Mouse (Mus musculus) cerebellum, adult 2 months (tissue): ENCODE measurements around the gene Zpbp. TPM values are rescaled to one million over a fixed set of nuclear protein-coding genes. Genes with fewer than 3 reads are reported as not detected.
A peak's percentile ranks its signal among the peaks of the same experiment; 100 is the strongest.

Experiments used
- DNase-seq, 2 experiments: peaks; one replicate each; pipeline ENCODE4 v3.0.0; 2021
- H3K27ac ChIP-seq: fragments of 200-500 bp; 2 replicates; pipeline ENCODE4 v1.5.1; 2012; ENCODE audit warnings: low read length, control low read depth, inconsistent platforms; ENCODE audit not compliant: insufficient read depth
- H3K27me3 ChIP-seq: fragments of 200-500 bp; 2 replicates; pipeline ENCODE4 v1.6.1; 2012; ENCODE audit warnings: inconsistent platforms, mild to moderate bottlenecking, low read length, moderate library complexity; ENCODE audit not compliant: control insufficient read depth, insufficient read depth
- H3K4me1 ChIP-seq: fragments of 200-500 bp; 2 replicates; pipeline ENCODE4 v1.6.1; 2011; ENCODE audit warnings: low read length; ENCODE audit not compliant: control insufficient read depth, insufficient read depth
- H3K4me3 ChIP-seq: fragments of 200-500 bp; replicated peaks from 2 replicates; pipeline ENCODE3; 2011; ENCODE audit warnings: mild to moderate bottlenecking, low read depth, low read length, control low read depth; ENCODE audit not compliant: insufficient read depth
- CTCF ChIP-seq: fragments of 200-500 bp; IDR thresholded peaks from 2 replicates; pipeline ENCODE4 v1.5.1; 2011; ENCODE audit warnings: low read depth, mild to moderate bottlenecking, control low read depth, low read length, moderate library complexity, borderline replicate concordance; ENCODE audit not compliant: insufficient read depth
- POLR2A ChIP-seq: fragments of 200-500 bp; IDR thresholded peaks from 2 replicates; pipeline ENCODE4 v1.6.1; 2011; ENCODE audit warnings: low read length, control low read depth, borderline replicate concordance; ENCODE audit not compliant: insufficient read depth
- WGBS: fragments of 180-500 bp; shearing (Covaris S2); methylation state at CpG from one replicate; pipeline ENCODE4 v1.1.7; 2018; 5-methylcytosine and 5-hydroxymethylcytosine counted together
- polyA plus RNA-seq: library from polyadenylated mRNA; depleted of rRNA; stranded (reverse); fragments of >200 nt; gene quantifications from 2 replicates; pipeline ENCODE4 v1.2.3, GENCODE M21; 2012; rRNA removed

Gene Zpbp
- polyA plus RNA-seq = 0.40 and 0.46 TPM in 2 replicates

DNA sequence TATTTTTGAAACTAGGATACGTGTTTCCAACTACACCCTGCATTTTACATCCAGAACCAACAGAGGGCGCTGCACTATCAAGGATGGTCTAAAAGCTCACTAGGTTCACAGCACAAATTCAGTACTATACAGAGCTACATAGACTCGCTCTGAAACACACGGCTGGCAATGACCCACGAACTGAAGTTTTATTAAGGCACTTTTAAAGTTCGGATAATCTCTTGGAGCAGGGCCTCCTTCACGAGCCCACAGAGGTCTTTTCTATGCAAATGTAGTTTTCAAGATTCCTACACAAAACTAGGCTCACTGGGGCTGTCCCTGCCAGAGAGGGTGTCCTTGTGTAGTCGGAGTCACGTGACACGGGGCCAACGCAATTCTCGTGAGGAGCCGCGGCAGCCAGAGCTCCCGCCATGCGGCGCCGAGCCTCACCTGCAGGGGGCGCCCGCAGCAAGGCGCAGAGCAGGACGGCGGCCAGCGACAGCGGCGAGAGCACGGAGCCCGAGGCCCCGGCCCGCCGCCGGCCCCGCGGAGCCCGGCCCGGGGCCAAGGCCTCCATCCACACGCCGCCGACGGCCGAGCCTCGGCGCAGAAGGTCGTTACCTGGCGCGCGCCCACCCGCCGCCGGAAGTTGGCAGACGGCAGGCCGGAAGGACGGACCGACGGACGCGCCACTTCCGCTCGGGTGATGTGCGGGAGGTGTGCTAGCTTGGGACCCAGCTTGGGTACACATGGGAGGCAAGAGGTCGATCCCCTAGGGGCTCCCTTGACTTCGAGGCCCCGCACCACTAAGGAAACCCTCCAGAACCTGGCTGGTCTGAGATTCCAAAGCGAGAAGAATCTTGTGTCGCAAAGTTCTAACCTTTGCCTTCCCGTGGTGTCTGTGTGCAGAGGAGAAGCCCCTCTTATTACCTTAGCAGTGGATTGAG lies at the start of gene Zpbp, which contains the start of gene Spata48:
TSS of gene Zpbp (minus strand) at position 774 of the 926 bp plus-strand sequence.
TSS of gene Spata48 (plus strand) at position 460 of the 926 bp plus-strand sequence.
- peak within 1 kb of the TSS; percentile 45 for H3K4me3 ChIP-seq
- H3K4me1 ChIP-seq = no peaks in the 10 kb centered on the region
- WGBS = 2% methylated on average over 66 of the region's 66 CpGs
- TF ChIP-seq POLR2A (peak; percentile 31; the same call in 1 of the 2 replicates), CTCF (peak; percentile 56)
- H3K27ac ChIP-seq = no peak within 1 kb of the TSS
- no peaks in the 10 kb centered on the region for H3K27me3 ChIP-seq
- DNase-seq = peak; percentile 82 to 85

DNA sequence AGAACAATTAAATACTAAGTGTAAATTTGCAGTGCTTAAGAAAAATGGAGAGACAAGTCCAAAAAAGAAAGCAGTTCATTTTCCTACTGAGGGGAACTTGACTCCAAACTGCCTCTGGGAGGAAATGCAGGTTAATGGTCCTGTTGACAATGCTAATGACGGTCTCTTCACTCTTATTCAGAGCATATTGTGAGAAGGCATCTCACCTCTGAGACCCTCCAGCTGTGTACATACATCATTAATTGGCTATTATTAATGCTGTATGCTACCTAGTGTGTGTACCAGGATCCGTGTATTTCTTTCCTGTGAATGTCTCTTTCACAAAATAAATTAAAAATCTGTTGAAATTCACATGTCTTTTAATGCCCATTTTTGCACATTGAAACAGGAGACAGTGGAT lies 47.2 kb upstream of the Zpbp start:
- Histone ChIP-seq H3K27me3 (no peaks in the 10 kb centered on the region), H3K27ac (no peak overlapping the region), H3K4me1 (no peaks in the 10 kb centered on the region), H3K4me3 (no peak overlapping the region)
- DNase-seq = no peak
- WGBS = 80% methylated on average over 2 of the region's 2 CpGs
- TF ChIP-seq CTCF (no peak), POLR2A (no peak)

DNA sequence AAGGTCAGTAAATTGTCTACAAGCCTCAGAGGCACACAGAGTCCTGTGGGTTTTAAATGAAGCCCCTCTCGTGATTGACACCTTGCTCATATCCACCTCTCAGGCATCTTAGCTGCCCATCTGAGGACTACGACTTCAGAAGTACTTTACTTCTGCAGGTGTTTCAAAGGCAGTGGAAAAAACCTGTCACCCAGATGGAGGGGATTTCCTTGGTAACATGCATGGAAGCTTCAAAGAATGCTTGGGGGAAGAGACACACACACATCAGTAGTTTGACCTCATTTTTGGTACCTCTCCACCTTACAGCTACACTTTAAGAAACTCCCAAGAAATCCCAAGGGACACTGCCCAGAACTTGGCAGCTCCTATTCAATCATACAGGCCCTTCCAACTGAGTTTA lies 44.0 kb upstream of the Zpbp start:
- WGBS = 76% methylated on average over 2 of the region's 2 CpGs
- H3K27ac ChIP-seq = no peak overlapping the region
- no peaks in the 10 kb centered on the region for H3K4me1 ChIP-seq
- no peak overlapping the region for H3K4me3 ChIP-seq
- no peak for TF ChIP-seq POLR2A
- no peak for TF ChIP-seq CTCF
- no peaks in the 10 kb centered on the region for H3K27me3 ChIP-seq
- no peak for DNase-seq

DNA sequence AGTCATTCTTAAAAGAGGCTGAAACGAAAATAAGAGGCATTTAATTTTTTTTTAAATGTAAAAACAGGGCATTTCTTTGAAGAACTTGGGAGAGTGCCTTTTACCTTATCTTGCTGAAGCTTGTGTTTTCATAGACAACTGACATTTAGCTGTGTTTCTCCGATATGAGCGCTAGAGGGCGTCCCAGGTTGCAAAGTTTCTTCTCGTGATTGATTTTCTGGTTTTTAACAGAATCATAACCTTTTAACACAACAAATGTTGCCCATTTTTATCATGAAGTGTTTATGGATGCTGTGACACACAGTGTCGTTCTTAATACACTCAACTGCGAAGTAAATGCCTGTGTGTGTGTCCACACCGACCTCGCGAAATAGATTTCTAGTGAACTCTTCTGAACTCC lies 37.7 kb upstream of the Zpbp start:
- no peaks in the 10 kb centered on the region for H3K27me3 ChIP-seq
- H3K27ac ChIP-seq = no peak overlapping the region
- TF ChIP-seq POLR2A (no peak), CTCF (no peak)
- WGBS = 22% methylated on average over 10 of the region's 10 CpGs
- H3K4me3 ChIP-seq = no peak overlapping the region
- no peaks in the 10 kb centered on the region for H3K4me1 ChIP-seq
- DNase-seq = no peak

DNA sequence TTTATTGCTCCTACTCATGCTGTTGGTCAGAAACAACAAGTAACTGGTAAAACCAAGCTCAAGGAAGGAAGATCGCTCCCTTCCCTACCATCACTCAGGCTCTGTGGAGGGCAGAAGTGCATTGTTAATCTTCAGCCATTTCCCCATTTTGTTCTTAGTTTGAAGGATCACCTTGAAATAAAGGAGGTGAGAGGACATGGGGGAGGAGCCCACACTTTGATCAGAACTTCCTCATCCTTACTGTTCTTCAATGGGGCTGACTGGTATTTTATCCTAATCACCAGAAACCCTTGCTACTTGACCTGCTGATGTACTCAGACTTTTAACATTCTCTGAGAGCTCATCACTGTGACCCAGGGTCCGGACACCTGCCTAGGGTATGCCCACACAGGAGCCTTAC lies 33.5 kb upstream of the Zpbp start:
- no peak overlapping the region for H3K4me3 ChIP-seq
- TF ChIP-seq CTCF = no peak
- TF ChIP-seq POLR2A = no peak
- no peak overlapping the region for H3K27ac ChIP-seq
- no peaks in the 10 kb centered on the region for H3K27me3 ChIP-seq
- WGBS = 95% methylated on average over 2 of the region's 2 CpGs
- no peaks in the 10 kb centered on the region for H3K4me1 ChIP-seq
- no peak for DNase-seq

DNA sequence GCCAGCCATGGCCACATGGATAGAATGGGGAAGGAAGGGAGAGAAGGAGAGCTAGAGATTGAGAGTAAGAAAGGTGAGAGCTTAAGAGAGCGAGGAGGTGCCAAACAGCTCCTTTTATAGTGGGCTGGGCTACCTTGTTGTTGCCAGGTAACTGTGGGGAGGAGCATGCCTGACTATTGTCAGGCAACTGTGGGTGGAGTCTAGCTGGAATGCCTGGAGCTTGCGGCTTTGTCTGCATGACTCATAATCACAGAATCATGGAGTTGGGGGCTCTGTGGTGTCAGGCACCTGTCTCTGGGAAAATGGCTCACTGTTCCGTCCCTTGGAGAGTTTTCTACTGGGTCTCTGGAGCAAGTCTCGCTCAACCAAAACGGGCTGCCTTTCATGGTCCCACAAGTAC lies 29.8 kb upstream of the Zpbp start:
- 54% methylated on average over 5 of the region's 5 CpGs for WGBS

DNA sequence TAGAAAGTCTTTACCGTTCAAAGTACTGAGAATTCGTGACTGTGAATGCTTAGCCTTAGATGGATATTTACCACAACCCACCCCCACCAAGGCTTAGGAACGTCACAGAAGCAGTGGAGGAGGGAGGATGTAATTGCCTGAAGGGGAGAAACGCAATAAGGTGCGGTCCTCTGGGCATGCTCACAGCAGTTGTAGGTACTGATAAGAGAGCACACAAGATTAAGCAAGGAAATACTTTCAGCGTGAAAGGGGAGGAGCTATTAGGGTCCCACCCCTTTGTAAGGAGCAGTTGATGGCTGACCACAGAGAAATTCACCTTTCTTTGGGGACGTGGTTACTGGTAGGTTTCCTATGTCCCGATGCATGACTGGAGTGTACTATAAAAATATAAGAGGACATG lies 22.2 kb upstream of the Zpbp start:
- TF ChIP-seq CTCF (no peak), POLR2A (no peak)
- no peaks in the 10 kb centered on the region for H3K4me1 ChIP-seq
- H3K27ac ChIP-seq = no peak overlapping the region
- H3K27me3 ChIP-seq = no peaks in the 10 kb centered on the region
- no peak overlapping the region for H3K4me3 ChIP-seq
- WGBS = 67% methylated on average over 8 of the region's 8 CpGs
- DNase-seq = no peak

More for the DNA sequence above, 29.8 kb upstream of the Zpbp start:
- Histone ChIP-seq H3K4me1 (no peaks in the 10 kb centered on the region), H3K27ac (no peak overlapping the region), H3K27me3 (no peaks in the 10 kb centered on the region), H3K4me3 (no peak overlapping the region)
- DNase-seq = no peak
- TF ChIP-seq CTCF = no peak
- no peak for TF ChIP-seq POLR2A

DNA sequence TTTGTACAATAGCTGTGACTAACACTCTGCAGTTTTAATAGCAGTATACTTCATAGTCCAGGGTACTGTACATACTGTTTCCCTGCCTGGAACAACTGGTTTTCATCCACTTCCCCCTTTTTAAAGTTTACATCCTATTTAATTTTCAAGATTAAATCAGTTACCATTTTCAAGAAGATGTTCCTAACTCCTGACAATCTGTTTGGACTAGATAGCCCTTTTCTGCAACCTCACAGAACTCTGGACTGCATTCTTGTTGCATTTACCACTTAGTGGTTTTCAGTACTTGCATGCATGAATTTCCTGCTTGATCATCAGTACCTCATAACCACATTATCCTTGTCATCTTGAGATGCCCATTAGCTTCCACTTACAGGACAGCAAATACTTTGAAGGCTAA lies 6.7 kb upstream of the Zpbp start:
- H3K27ac ChIP-seq = no peak overlapping the region
- no peaks in the 10 kb centered on the region for H3K27me3 ChIP-seq
- H3K4me3 ChIP-seq = no peak overlapping the region
- DNase-seq = no peak
- H3K4me1 ChIP-seq = no peaks in the 10 kb centered on the region
- no peak for TF ChIP-seq CTCF
- no peak for TF ChIP-seq POLR2A
